10 mouse cellular contexts compared by ENCODE assay signal in genomic region chr8:121631645-121632071, GRCm38 (mm10). TPM values are rescaled to one million over a fixed set of nuclear protein-coding genes. Genes with fewer than 3 reads are reported as not detected.
DNase-seq lines count a peak whose midpoint lies in the region; ATAC-seq and TF ChIP-seq lines count a peak whose summit lies in the region.
"Had no signal": no experiment of that assay in that cellular context is flagged by ENCODE, and none has a peak within 500 bp of the region (broad histone marks: within the 10 kb centered on the region; RNA-seq: fewer than 3 reads in every experiment).

No protein-coding gene starts in this region.

- WGBS in lung, adult 2 months: 30% methylated on average over 7 of the region's 7 CpGs

- no peak overlapping the region for H3K4me3 ChIP-seq in lung, adult 2 months (replicated peaks; ENCODE audit: extremely low read depth, low read depth, low read length)
- H3K4me3 ChIP-seq: embryonic facial prominence, embryonic 13.5 days had no signal

- peaks cover 30% of the 10 kb centered on the region for H3K4me1 ChIP-seq in lung, adult 2 months (ENCODE audit: control insufficient read depth, insufficient read depth, low read length)

- no peak for TF ChIP-seq CTCF in lung, adult 2 months (IDR thresholded peaks at IDR 0.05; ENCODE audit: insufficient read depth, low read length)

- no peak for ATAC-seq in megakaryocyte-erythroid progenitor cell, adult 5-6 weeks (replicated peaks; ENCODE audit: low FRiP score, low TSS enrichment, poor library complexity, severe bottlenecking)

- no peak for TF ChIP-seq POLR2A in lung, adult 2 months (IDR thresholded peaks at IDR 0.05; ENCODE audit: borderline replicate concordance, extremely low read depth, low read depth, low read length)

- peak; percentile 47 to 56 for DNase-seq in lung, adult 18-20 months
- no peak for DNase-seq in lung, adult 2 months
- DNase-seq in heart, adult 9 months (ENCODE audit: low spot score in 2 of 2): peak; percentile 66 to 79
- DNase-seq in kidney, postnatal 10 days: peak; percentile 75
- peak; percentile 48 for DNase-seq in skeletal muscle tissue, adult 2 months (ENCODE audit: low read depth, low spot score)
- DNase-seq in ovary, postnatal 10 days (ENCODE audit: low spot score): no peak
- DNase-seq in neural tube, embryonic 10.5 days (ENCODE audit: extremely low spot score, low spot score): no peak

RNA-seq across cellular contexts. Expression of gene Zcchc14, which starts 21.0 kb away (rescaled TPM):
- polyA plus RNA-seq in lung, adult 2 months (2012; rRNA removed): 40.8 and 50.9 TPM in 2 replicates
- not detected in 2 replicates for total RNA-seq in megakaryocyte-erythroid progenitor cell, adult 5-6 weeks (2014; fragmentation: Nextera tagmentation)
- total RNA-seq in megakaryocyte-erythroid progenitor cell, adult 5-6 weeks (2017): 0.08 TPM in 1 of 2 replicates, not detected in the other
- polyA plus RNA-seq: G1E had no signal

RNA-seq across cellular contexts. Expression of gene Map1lc3b, which starts 41.5 kb away (rescaled TPM):
- polyA plus RNA-seq in lung, adult 2 months (2012; rRNA removed): 106 and 140 TPM in 2 replicates
- total RNA-seq in megakaryocyte-erythroid progenitor cell, adult 5-6 weeks (2014; fragmentation: Nextera tagmentation): 59.8 and 72.6 TPM in 2 replicates
- total RNA-seq in megakaryocyte-erythroid progenitor cell, adult 5-6 weeks (2017): 49.2 and 80.3 TPM in 2 replicates

RNA-seq across cellular contexts. Expression of gene Fbxo31, which starts 53.1 kb away (rescaled TPM):
- polyA plus RNA-seq in lung, adult 2 months (2012; rRNA removed): 48.2 and 49.9 TPM in 2 replicates
- total RNA-seq in megakaryocyte-erythroid progenitor cell, adult 5-6 weeks (2014; fragmentation: Nextera tagmentation): 16.1 and 28.2 TPM in 2 replicates
- total RNA-seq in megakaryocyte-erythroid progenitor cell, adult 5-6 weeks (2017): 7.8 and 9.5 TPM in 2 replicates

Comparison
In these comparisons a context has a peak if more than half of its experiments do, and no peak if none do; other contexts are left out.
1. DNase-seq: peak in lung, adult 18-20 months (2 of 2), heart, adult 9 months (2 of 2), kidney, postnatal 10 days (single experiment) and skeletal muscle tissue, adult 2 months (single experiment); none in lung, adult 2 months (single experiment), ovary, postnatal 10 days (single experiment) and neural tube, embryonic 10.5 days (single experiment).